Mouse (Mus musculus) liver, embryonic 12.5 days (tissue): Measurements from ENCODE around the gene Plekhg5. TPM values are rescaled to one million over a fixed set of nuclear protein-coding genes. Genes with fewer than 3 reads are reported as not detected.
"Not testable (repeated sequence)": the region's sequence is repeated elsewhere in the genome, so short reads cannot be mapped to it uniquely, and the experiment has no call there.

Source experiments
- ATAC-seq: fragments of 200-750 bp; cut with Nextera tagmentation; 2 replicates; pipeline ENCODE4 v1.8.0; 2017; ENCODE audit warnings: moderate number of reproducible peaks, mild to moderate bottlenecking, moderate library complexity
- H3K27ac ChIP-seq: fragments of 300-500 bp; sonication (generic); 2 replicates; pipeline ENCODE4 v1.5.1; 2016; ENCODE audit warnings: mild to moderate bottlenecking
- H3K27me3 ChIP-seq: fragments of 300-500 bp; sonication (generic); replicated peaks from 2 replicates; pipeline ENCODE4 v1.6.1; 2016; ENCODE audit warnings: mild to moderate bottlenecking, moderate library complexity
- H3K36me3 ChIP-seq: fragments of 300-500 bp; sonication (generic); 2 replicates; pipeline ENCODE4 v1.6.1; 2016; ENCODE audit warnings: mild to moderate bottlenecking, moderate library complexity
- H3K4me1 ChIP-seq: fragments of 300-500 bp; sonication (generic); 2 replicates; pipeline ENCODE4 v1.6.1; 2016
- H3K4me2 ChIP-seq: fragments of 300-500 bp; sonication (generic); 2 replicates; pipeline ENCODE4 v1.6.1; 2016; ENCODE audit warnings: mild to moderate bottlenecking, moderate library complexity
- H3K4me3 ChIP-seq: fragments of 300-500 bp; sonication (generic); 2 replicates; pipeline ENCODE4 v1.5.1; 2016; ENCODE audit warnings: mild to moderate bottlenecking, moderate library complexity
- H3K9ac ChIP-seq: fragments of 300-500 bp; sonication (generic); 2 replicates; pipeline ENCODE4 v1.6.1; 2016; ENCODE audit warnings: mild to moderate bottlenecking, moderate library complexity
- H3K9me3 ChIP-seq: fragments of 300-500 bp; sonication (generic); replicated peaks from 2 replicates; pipeline ENCODE4 v1.6.1; 2016; ENCODE audit warnings: mild to moderate bottlenecking, moderate library complexity
- WGBS: fragments of 180-500 bp; shearing (Covaris S2); methylation state at CpG from one replicate; pipeline ENCODE4 v1.1.7; 2016; ENCODE audit not compliant: insufficient replicate concordance; 5-methylcytosine and 5-hydroxymethylcytosine counted together
- polyA plus RNA-seq: library from polyadenylated mRNA; unstranded; fragments of >200 nt; fragmentation: Nextera tagmentation; extraction: Ambion mirVana; gene quantifications from 2 replicates; pipeline ENCODE4 v1.2.1, GENCODE M21; 2016

Plekhg5 gene
- 7.7 and 8.4 TPM in 2 replicates for polyA plus RNA-seq

GRCm38 (mm10) chr4:152072121-152072601 is at the start of gene Plekhg5:
Gene Plekhg5 (plus strand): TSS chr4:152072498.
- Histone ChIP-seq H3K4me2 (no peak within 1 kb of the TSS), H3K36me3 (no peaks in the 10 kb centered on the region), H3K4me1 (peaks cover 34% of the 10 kb centered on the region), H3K9ac (no peak within 1 kb of the TSS), H3K27ac (no peak within 1 kb of the TSS), H3K27me3 (peaks cover 17% of the 10 kb centered on the region), H3K9me3 (no peaks in the 10 kb centered on the region), H3K4me3 (no peak within 1 kb of the TSS)
- no peak for ATAC-seq
- 26% methylated on average over 10 of the region's 10 CpGs for WGBS

- Histone ChIP-seq H3K4me3 (no peak overlapping the region), H3K9me3 (no peaks in the 10 kb centered on the region), H3K4me1 (peaks cover 40% of the 10 kb centered on the region), H3K27me3 (no peaks in the 10 kb centered on the region), H3K36me3 (peaks cover 87% of the 10 kb centered on the region), H3K27ac (no peak overlapping the region), H3K4me2 (no peak overlapping the region), H3K9ac (no peak overlapping the region)
- ATAC-seq, result no peak
- WGBS, result 78% methylated on average over 8 of the region's 8 CpGs
Measured at GRCm38 (mm10) chr4:152022506-152022905, 49.8 kb upstream of the Plekhg5 start.

- ATAC-seq, result no peak
- Histone ChIP-seq H3K9me3 (no peaks in the 10 kb centered on the region), H3K4me2 (peak overlapping the region; percentile 98), H3K36me3 (peaks cover 68% of the 10 kb centered on the region), H3K4me1 (peaks cover 51% of the 10 kb centered on the region), H3K4me3 (no peak overlapping the region), H3K27me3 (no peaks in the 10 kb centered on the region), H3K27ac (no peak overlapping the region), H3K9ac (peak overlapping the region; percentile 79; the same call in 1 of the 2 replicates)
- WGBS, result 84% methylated on average over 11 of the region's 11 CpGs
Measured at GRCm38 (mm10) chr4:152024525-152024924, 47.8 kb upstream of the Plekhg5 start.

GRCm38 (mm10) chr4:152026751-152027508 is 45.4 kb upstream of the Plekhg5 start:
- H3K27me3 ChIP-seq, result peaks cover 13% of the 10 kb centered on the region
- peak; percentile 70 for ATAC-seq
- peak overlapping the region; percentile 79 for H3K9ac ChIP-seq
- peak overlapping the region; percentile 74 for H3K4me3 ChIP-seq
- H3K4me1 ChIP-seq, result peaks cover 51% of the 10 kb centered on the region
- WGBS, result 4% methylated on average over 37 of the region's 41 CpGs
- H3K9me3 ChIP-seq, result no peaks in the 10 kb centered on the region
- peaks cover 44% of the 10 kb centered on the region for H3K36me3 ChIP-seq
- H3K27ac ChIP-seq, result peak overlapping the region; percentile 79
- peak overlapping the region; percentile 98 for H3K4me2 ChIP-seq

GRCm38 (mm10) chr4:152027524-152027923 is 44.8 kb upstream of the Plekhg5 start, which contains the start of gene Zbtb48:
Gene Zbtb48 (minus strand): TSS chr4:152027671.
- Histone ChIP-seq H3K9me3 (no peaks in the 10 kb centered on the region), H3K27me3 (peaks cover 19% of the 10 kb centered on the region), H3K36me3 (peaks cover 38% of the 10 kb centered on the region), H3K27ac (peak within 1 kb of the TSS; percentile 79), H3K9ac (peak within 1 kb of the TSS; percentile 79), H3K4me1 (peaks cover 51% of the 10 kb centered on the region), H3K4me2 (peak within 1 kb of the TSS; percentile 98), H3K4me3 (peak within 1 kb of the TSS; percentile 74)
- ATAC-seq, result peak; percentile 97
- WGBS, result 2% methylated on average over 33 of the region's 35 CpGs

GRCm38 (mm10) chr4:152028456-152028855 is 43.8 kb upstream of the Plekhg5 start:
- 62% methylated on average over 15 of the region's 15 CpGs for WGBS
- Histone ChIP-seq H3K36me3 (peaks cover 29% of the 10 kb centered on the region), H3K27ac (no peak overlapping the region), H3K27me3 (peaks cover 28% of the 10 kb centered on the region), H3K9ac (peak overlapping the region; percentile 79), H3K9me3 (no peaks in the 10 kb centered on the region), H3K4me3 (0 out of 2 replicates have a peak overlapping the region, but pooled peaks have one; percentile 74), H3K4me1 (peaks cover 47% of the 10 kb centered on the region), H3K4me2 (peak overlapping the region; percentile 98)
- ATAC-seq, result no peak

- Histone ChIP-seq H3K9ac (no peak overlapping the region), H3K4me3 (no peak overlapping the region), H3K27me3 (peaks cover 34% of the 10 kb centered on the region), H3K4me2 (no peak overlapping the region), H3K36me3 (peaks cover 22% of the 10 kb centered on the region), H3K27ac (no peak overlapping the region), H3K9me3 (no peaks in the 10 kb centered on the region), H3K4me1 (peaks cover 41% of the 10 kb centered on the region)
- 28% methylated on average over 5 of the region's 5 CpGs for WGBS
- ATAC-seq, result no peak
Measured at GRCm38 (mm10) chr4:152029087-152029486, 43.2 kb upstream of the Plekhg5 start.

GRCm38 (mm10) chr4:152029997-152030396 is 42.3 kb upstream of the Plekhg5 start:
- Histone ChIP-seq H3K27me3 (peaks cover 34% of the 10 kb centered on the region), H3K4me3 (no peak overlapping the region), H3K36me3 (peaks cover 13% of the 10 kb centered on the region), H3K4me2 (no peak overlapping the region), H3K27ac (no peak overlapping the region), H3K4me1 (peaks cover 32% of the 10 kb centered on the region), H3K9ac (no peak overlapping the region), H3K9me3 (no peaks in the 10 kb centered on the region)
- ATAC-seq, result no peak
- WGBS, result 67% methylated on average over 4 of the region's 4 CpGs

- no peak for ATAC-seq
- Histone ChIP-seq H3K36me3 (no peaks in the 10 kb centered on the region), H3K4me2 (no peak overlapping the region), H3K4me3 (no peak overlapping the region), H3K27me3 (peaks cover 34% of the 10 kb centered on the region), H3K9me3 (no peaks in the 10 kb centered on the region), H3K4me1 (peaks cover 10% of the 10 kb centered on the region), H3K9ac (no peak overlapping the region), H3K27ac (no peak overlapping the region)
- 82% methylated on average over 13 of the region's 13 CpGs for WGBS
Measured at GRCm38 (mm10) chr4:152032922-152033321, 39.4 kb upstream of the Plekhg5 start.

GRCm38 (mm10) chr4:152036464-152036863 is 35.8 kb upstream of the Plekhg5 start:
- Histone ChIP-seq H3K4me1 (peaks cover 26% of the 10 kb centered on the region), H3K27me3 (peaks cover 24% of the 10 kb centered on the region)
- not testable (repeated sequence) for H3K27ac ChIP-seq, H3K4me3 ChIP-seq, ATAC-seq, H3K4me2 ChIP-seq, H3K9ac ChIP-seq, H3K36me3 ChIP-seq, H3K9me3 ChIP-seq
- 80% methylated on average over 6 of the region's 6 CpGs for WGBS

- H3K4me1 ChIP-seq, result peaks cover 34% of the 10 kb centered on the region
- peak within 1 kb of the TSS; percentile 79 for H3K27ac ChIP-seq
- H3K4me2 ChIP-seq, result peak within 1 kb of the TSS; percentile 93
- WGBS, result 44% methylated on average over 10 of the region's 10 CpGs
- peak within 1 kb of the TSS; percentile 99 for H3K4me3 ChIP-seq
- peaks cover 6% of the 10 kb centered on the region for H3K27me3 ChIP-seq
- no peaks in the 10 kb centered on the region for H3K9me3 ChIP-seq
- no peak for ATAC-seq
- peaks cover 25% of the 10 kb centered on the region for H3K36me3 ChIP-seq
- peak within 1 kb of the TSS; percentile 94 for H3K9ac ChIP-seq
Measured at GRCm38 (mm10) chr4:152038225-152038984, 33.9 kb upstream of the Plekhg5 start, which contains the start of gene Tas1r1. Gene Tas1r1 (minus strand): TSS chr4:152038568.
